11 mouse cellular contexts compared by ENCODE assay signal in the genomic region with DNA sequence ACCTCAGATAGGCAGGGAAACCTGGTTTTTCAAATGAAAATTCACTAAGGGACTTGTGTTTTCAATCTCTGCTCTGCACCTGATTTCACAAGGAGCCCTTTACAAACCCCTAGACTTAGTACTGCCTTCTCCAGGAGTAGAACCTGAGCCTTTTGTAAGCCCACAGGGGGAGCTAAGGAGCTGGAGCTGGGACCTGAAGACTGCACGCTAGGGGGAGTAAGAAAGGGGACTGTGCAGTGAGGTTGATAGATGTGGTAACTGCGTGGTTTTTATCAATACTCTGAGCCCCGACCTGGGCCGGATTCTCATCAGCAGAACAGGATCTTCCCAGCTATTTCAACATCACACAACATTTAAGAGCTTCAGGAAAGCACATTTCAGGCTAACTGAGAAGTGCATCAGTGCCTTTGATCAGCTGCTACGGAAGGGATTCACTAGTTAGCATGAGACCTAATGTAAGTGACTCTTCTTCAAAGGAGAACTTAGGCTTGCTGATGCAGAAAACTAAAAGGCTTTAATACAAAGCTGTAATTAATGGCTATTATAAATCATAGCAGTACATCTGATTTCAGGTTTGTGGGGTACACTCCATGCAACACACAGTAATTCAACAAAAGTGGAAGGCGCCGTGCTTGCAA.
DNase-seq lines count a peak whose midpoint lies in the region; ATAC-seq and TF ChIP-seq lines count a peak whose summit lies in the region.
"Had no signal": no experiment of that assay in that cellular context is flagged by ENCODE, and none has a peak within 500 bp of the region (broad histone marks: within the 10 kb centered on the region; RNA-seq: fewer than 3 reads in every experiment).

No protein-coding gene starts in this region.

- H3K36me3 ChIP-seq in intestine, postnatal 0 days (ENCODE audit: control insufficient read depth, insufficient read depth): no peaks in the 10 kb centered on the region
- H3K36me3 ChIP-seq in intestine, embryonic 15.5 days: no peaks in the 10 kb centered on the region
- peaks cover 24% of the 10 kb centered on the region for H3K36me3 ChIP-seq in G1E (replicated peaks)
- no peaks in the 10 kb centered on the region for H3K36me3 ChIP-seq in midbrain, embryonic 14.5 days (ENCODE audit: control insufficient read depth, insufficient read depth, low read length)
- H3K36me3 ChIP-seq: forebrain, embryonic 12.5 days had no signal

- intact Hi-C loops in heart, postnatal 10 days (cut with DNase I): no loop called here

- no peak overlapping the region for H3K9ac ChIP-seq in intestine, postnatal 0 days (ENCODE audit: low read depth, low read length)
- no peak overlapping the region for H3K9ac ChIP-seq in intestine, embryonic 15.5 days
- no peak overlapping the region for H3K9ac ChIP-seq in midbrain, embryonic 14.5 days (replicated peaks; ENCODE audit: low read length)
- H3K9ac ChIP-seq: forebrain, embryonic 12.5 days had no signal

- H3K27me3 ChIP-seq in intestine, postnatal 0 days (replicated peaks; ENCODE audit: control insufficient read depth, insufficient read depth, low read length): no peaks in the 10 kb centered on the region
- no peaks in the 10 kb centered on the region for H3K27me3 ChIP-seq in intestine, embryonic 15.5 days (replicated peaks)
- H3K27me3 ChIP-seq in G1E (ENCODE audit: insufficient read depth, low read length): no peaks in the 10 kb centered on the region
- H3K27me3 ChIP-seq in cerebellum, adult 2 months (ENCODE audit: control insufficient read depth, insufficient read depth, low read length): no peaks in the 10 kb centered on the region
- H3K27me3 ChIP-seq in midbrain, embryonic 14.5 days (ENCODE audit: control insufficient read depth, insufficient read depth, low read length): no peaks in the 10 kb centered on the region
- H3K27me3 ChIP-seq: forebrain, embryonic 12.5 days; megakaryocyte, embryonic 14.5 days had no signal

- no peak for TF ChIP-seq POLR2A in cerebellum, adult 2 months (IDR thresholded peaks at IDR 0.05; ENCODE audit: borderline replicate concordance, insufficient read depth, low read length)

- H3K9me3 ChIP-seq in intestine, postnatal 0 days (ENCODE audit: control insufficient read depth): no peaks in the 10 kb centered on the region
- H3K9me3 ChIP-seq in intestine, embryonic 15.5 days: no peaks in the 10 kb centered on the region
- H3K9me3 ChIP-seq in G1E (replicated peaks): no peaks in the 10 kb centered on the region
- no peaks in the 10 kb centered on the region for H3K9me3 ChIP-seq in midbrain, embryonic 14.5 days (ENCODE audit: control insufficient read depth, low read length)
- H3K9me3 ChIP-seq: forebrain, embryonic 12.5 days; megakaryocyte, embryonic 14.5 days had no signal

- no peak for ATAC-seq in intestine, postnatal 0 days
- ATAC-seq in intestine, embryonic 15.5 days: no peak
- peak; percentile 87 for ATAC-seq in G1E (ENCODE audit: extremely low read depth, insufficient number of reproducible peaks, low FRiP score, poor library complexity, severe bottlenecking)
- ATAC-seq in erythroid progenitor cell, adult 5-6 weeks (replicated peaks; ENCODE audit: low FRiP score, poor library complexity, severe bottlenecking): peak; percentile 85
- no peak for ATAC-seq in midbrain, embryonic 14.5 days (ENCODE audit: low FRiP score, low TSS enrichment)

- H3K4me1 ChIP-seq in intestine, postnatal 0 days (replicated peaks; ENCODE audit: control insufficient read depth, insufficient read depth, low read length): no peaks in the 10 kb centered on the region
- no peaks in the 10 kb centered on the region for H3K4me1 ChIP-seq in intestine, embryonic 15.5 days (replicated peaks)
- peaks cover 35% of the 10 kb centered on the region for H3K4me1 ChIP-seq in G1E (ENCODE audit: insufficient read depth, low read depth, low read length)
- H3K4me1 ChIP-seq in cerebellum, adult 2 months (ENCODE audit: control insufficient read depth, insufficient read depth, low read length): no peaks in the 10 kb centered on the region
- no peaks in the 10 kb centered on the region for H3K4me1 ChIP-seq in midbrain, embryonic 14.5 days (ENCODE audit: control insufficient read depth, insufficient read depth, low read length)
- H3K4me1 ChIP-seq: forebrain, embryonic 12.5 days had no signal

- no peak overlapping the region for H3K4me2 ChIP-seq in intestine, postnatal 0 days (replicated peaks; ENCODE audit: low read depth)
- no peak overlapping the region for H3K4me2 ChIP-seq in intestine, embryonic 15.5 days (replicated peaks)
- no peak overlapping the region for H3K4me2 ChIP-seq in midbrain, embryonic 14.5 days (ENCODE audit: low read length)
- H3K4me2 ChIP-seq: forebrain, embryonic 12.5 days had no signal

- no peak overlapping the region for H3K4me3 ChIP-seq in intestine, postnatal 0 days (ENCODE audit: low read depth, low read length)
- H3K4me3 ChIP-seq in intestine, embryonic 15.5 days (replicated peaks): no peak overlapping the region
- H3K4me3 ChIP-seq in G1E (ENCODE audit: low read depth, low read length): no peak overlapping the region
- H3K4me3 ChIP-seq in cerebellum, adult 2 months (replicated peaks; ENCODE audit: insufficient read depth, low read depth, low read length): no peak overlapping the region
- H3K4me3 ChIP-seq in midbrain, embryonic 14.5 days (replicated peaks; ENCODE audit: low read depth, low read length): no peak overlapping the region
- H3K4me3 ChIP-seq: forebrain, embryonic 12.5 days; megakaryocyte, embryonic 14.5 days had no signal

- DNase-seq in G1E (ENCODE audit: low spot score): peak; percentile 22
- peak; percentile 61 to 65 for DNase-seq in spleen, postnatal 36 days (ENCODE audit: low spot score in 2 of 2)
- DNase-seq in cerebellum, adult 2 months: no peak
- no peak for DNase-seq in heart, postnatal 10 days
- DNase-seq in midbrain, embryonic 14.5 days: no peak
- DNase-seq: kidney, adult 11 months had no signal

- 60% methylated on average over 7 of the region's 7 CpGs for WGBS in intestine, postnatal 0 days
- WGBS in intestine, embryonic 15.5 days: 58% methylated on average over 7 of the region's 7 CpGs
- 71% methylated on average over 7 of the region's 7 CpGs for WGBS in cerebellum, adult 2 months
- 62% methylated on average over 7 of the region's 7 CpGs for WGBS in midbrain, embryonic 14.5 days

- TF ChIP-seq CTCF in intestine, postnatal 0 days (IDR thresholded peaks at IDR 0.05; ENCODE audit: low read depth): peak; percentile 62
- TF ChIP-seq CTCF in G1E (IDR thresholded peaks at IDR 0.05; ENCODE audit: low read depth, low read length): peak; percentile 71
- TF ChIP-seq CTCF in cerebellum, adult 2 months (IDR thresholded peaks at IDR 0.05; ENCODE audit: borderline replicate concordance, insufficient read depth, low read depth, low read length): no peak

- no peak overlapping the region for H3K27ac ChIP-seq in intestine, postnatal 0 days (ENCODE audit: low read depth, low read length)
- no peak overlapping the region for H3K27ac ChIP-seq in intestine, embryonic 15.5 days
- no peak overlapping the region for H3K27ac ChIP-seq in cerebellum, adult 2 months (ENCODE audit: insufficient read depth, low read length)
- no peak overlapping the region for H3K27ac ChIP-seq in midbrain, embryonic 14.5 days (replicated peaks; ENCODE audit: low read depth, low read length)
- H3K27ac ChIP-seq: forebrain, embryonic 12.5 days had no signal

Comparison
In these comparisons a context has a peak if more than half of its experiments do, and no peak if none do; other contexts are left out.
1. ATAC-seq: peak in G1E (single experiment) and erythroid progenitor cell, adult 5-6 weeks (single experiment); none in intestine, postnatal 0 days (single experiment), intestine, embryonic 15.5 days (single experiment) and midbrain, embryonic 14.5 days (single experiment).
2. DNase-seq: peak in G1E (single experiment) and spleen, postnatal 36 days (2 of 2); none in cerebellum, adult 2 months (0 of 2), heart, postnatal 10 days (0 of 2) and midbrain, embryonic 14.5 days (single experiment).